Mouse (Mus musculus) NIH3T3 (cell line): ENCODE measurements around the gene Ccdc120.
A peak's percentile ranks its signal among the peaks of the same experiment; 100 is the strongest.

ENCODE experiments used
- DNase-seq: peaks from one replicate; pipeline ENCODE4 v3.0.0-alpha.2; 2012; ENCODE audit warnings: low read depth

Gene Ccdc120

GRCm38 (mm10) chrX:7753627-7754026 is 2.9 kb upstream of the Ccdc120 start:
- peak; percentile 68 for DNase-seq

- no peak for DNase-seq
Measured at GRCm38 (mm10) chrX:7745429-7745828, 5.3 kb downstream of the Ccdc120 start.

GRCm38 (mm10) chrX:7744940-7745339 is 5.8 kb downstream of the Ccdc120 start:
- DNase-seq, result no peak

- DNase-seq, result peak; percentile 43
Measured at GRCm38 (mm10) chrX:7743470-7743869, 7.2 kb downstream of the Ccdc120 start.

- no peak for DNase-seq
Measured at GRCm38 (mm10) chrX:7741103-7741502, 9.6 kb downstream of the Ccdc120 start.

GRCm38 (mm10) chrX:7740082-7740819 is 10.5 kb downstream of the Ccdc120 start:
- DNase-seq, result no peak

- DNase-seq, result peak; percentile 35
Measured at GRCm38 (mm10) chrX:7739336-7740081, 11.2 kb downstream of the Ccdc120 start.

GRCm38 (mm10) chrX:7733571-7734156 is 17.0 kb downstream of the Ccdc120 start:
- DNase-seq, result no peak

GRCm38 (mm10) chrX:7728922-7729265 is 21.8 kb downstream of the Ccdc120 start:
- peak; percentile 23 for DNase-seq

- DNase-seq, result peak; percentile 92
Measured at GRCm38 (mm10) chrX:7728215-7728921, 22.3 kb downstream of the Ccdc120 start, which contains the start of gene Praf2. TSS of gene Praf2 (plus strand) at chrX:7728439.

- peak; percentile 53 for DNase-seq
Measured at GRCm38 (mm10) chrX:7727176-7727575, 23.5 kb downstream of the Ccdc120 start.

GRCm38 (mm10) chrX:7725841-7726240 is 24.9 kb downstream of the Ccdc120 start:
- no peak for DNase-seq

- no peak for DNase-seq
Measured at GRCm38 (mm10) chrX:7724135-7724534, 26.6 kb downstream of the Ccdc120 start.

GRCm38 (mm10) chrX:7722691-7723090 is 28.0 kb downstream of the Ccdc120 start:
- peak; percentile 31 for DNase-seq

- DNase-seq, result no peak
Measured at GRCm38 (mm10) chrX:7722282-7722611, 28.5 kb downstream of the Ccdc120 start.

- peak; percentile 79 for DNase-seq
Measured at GRCm38 (mm10) chrX:7721514-7722281, 29.0 kb downstream of the Ccdc120 start, which contains the start of gene Gm45208. TSS of gene Gm45208 (plus strand) at chrX:7722245.

GRCm38 (mm10) chrX:7716058-7716457 is 34.6 kb downstream of the Ccdc120 start:
- DNase-seq, result peak; percentile 43

GRCm38 (mm10) chrX:7714135-7714899 is 36.4 kb downstream of the Ccdc120 start, which contains the start of gene Wdr45:
TSS of gene Wdr45 (plus strand) at chrX:7714333.
- DNase-seq, result peak; percentile 96

GRCm38 (mm10) chrX:7713764-7714134 is 37.0 kb downstream of the Ccdc120 start:
- peak; percentile 6 for DNase-seq

GRCm38 (mm10) chrX:7696954-7697381 is 53.7 kb downstream of the Ccdc120 start, which contains the start of gene Gpkow:
TSS of gene Gpkow (plus strand) at chrX:7697131.
- peak; percentile 91 for DNase-seq

- no peak for DNase-seq
Measured at GRCm38 (mm10) chrX:7696520-7696919, 54.2 kb downstream of the Ccdc120 start.
